Mouse (Mus musculus) lung, postnatal 0 days (tissue): ENCODE data around the gene Dnajb4. TPM values are rescaled to one million over a fixed set of nuclear protein-coding genes. Genes with fewer than 3 reads are reported as not detected.

ENCODE experiments used
- ATAC-seq: fragments of 200-750 bp; cut with Nextera tagmentation; 2 replicates; pipeline ENCODE4 v1.8.0; 2017; ENCODE audit warnings: moderate library complexity
- DNase-seq: peaks from one replicate; pipeline ENCODE4 v3.0.0-alpha.2; 2016; ENCODE audit warnings: low spot score
- H3K27ac ChIP-seq: fragments of 300-500 bp; sonication (generic); 2 replicates; pipeline ENCODE4 v1.5.1; 2014; ENCODE audit warnings: antibody characterized with exemption, mild to moderate bottlenecking, low read length, mixed read lengths
- H3K27me3 ChIP-seq: fragments of 300-500 bp; sonication (generic); replicated peaks from 2 replicates; pipeline ENCODE4 v1.6.1; 2014; ENCODE audit warnings: low read length, mixed read lengths; ENCODE audit not compliant: insufficient read depth
- H3K36me3 ChIP-seq: fragments of 300-500 bp; sonication (generic); 2 replicates; pipeline ENCODE4 v1.6.1; 2014; ENCODE audit warnings: low read length, mixed read lengths; ENCODE audit not compliant: insufficient read depth
- H3K4me1 ChIP-seq: fragments of 300-500 bp; sonication (generic); 2 replicates; pipeline ENCODE4 v1.6.1; 2014; ENCODE audit warnings: antibody characterized with exemption, low read depth, low read length, mixed read lengths; ENCODE audit not compliant: insufficient read depth
- H3K4me2 ChIP-seq: fragments of 300-500 bp; sonication (generic); replicated peaks from 2 replicates; pipeline ENCODE4 v1.6.1; 2014; ENCODE audit warnings: low read depth, mild to moderate bottlenecking, low read length, moderate library complexity, mixed read lengths
- H3K4me3 ChIP-seq: fragments of 300-500 bp; sonication (generic); 2 replicates; pipeline ENCODE4 v1.5.1; 2014; ENCODE audit warnings: low read depth, low read length
- H3K9ac ChIP-seq: fragments of 300-500 bp; sonication (generic); replicated peaks from 2 replicates; pipeline ENCODE4 v1.6.1; 2014; ENCODE audit warnings: low read depth, mild to moderate bottlenecking
- H3K9me3 ChIP-seq: fragments of 300-500 bp; sonication (generic); 2 replicates; pipeline ENCODE4 v1.6.1; 2016; ENCODE audit warnings: low read length, mixed read lengths
- CTCF ChIP-seq: IDR thresholded peaks from 2 replicates; pipeline ENCODE4 v1.5.1; 2016; ENCODE audit warnings: antibody characterized with exemption, mild to moderate bottlenecking
- EP300 ChIP-seq: IDR thresholded peaks from 2 replicates; pipeline ENCODE4 v1.6.1; 2016; ENCODE audit warnings: antibody characterized with exemption, mild to moderate bottlenecking, control low read depth
- WGBS: fragments of 180-500 bp; shearing (Covaris S2); extraction: QIAGEN DNeasy Blood & Tissue Kit; methylation state at CpG from one replicate; pipeline ENCODE4 v1.1.7; 2014; 5-methylcytosine and 5-hydroxymethylcytosine counted together
- polyA plus RNA-seq: library from polyadenylated mRNA; unstranded; fragments of >200 nt; fragmentation: Nextera tagmentation; extraction: Ambion mirVana; gene quantifications from 2 replicates; pipeline ENCODE4 v1.2.1, GENCODE M21; 2015

The Dnajb4 gene
- polyA plus RNA-seq, 1 experiment from 2014 or later, result 54.0 TPM

GRCm38 (mm10) chr3:152193635-152194097, 16.4 kb downstream of the Dnajb4 start:
- H3K9me3 ChIP-seq, result no peaks in the 10 kb centered on the region
- H3K27ac ChIP-seq, result peak overlapping the region; percentile 92
- no peaks in the 10 kb centered on the region for H3K36me3 ChIP-seq
- DNase-seq (peak; percentile 99), ATAC-seq (peak; percentile 90)
- WGBS, result 1% methylated on average over 17 of the region's 17 CpGs
- peak overlapping the region; percentile 63 for H3K4me3 ChIP-seq
- no peaks in the 10 kb centered on the region for H3K4me1 ChIP-seq
- TF ChIP-seq EP300, result peak; percentile 66; the same call in 1 of the 2 replicates
- TF ChIP-seq CTCF, result peak; percentile 36
- peak overlapping the region; percentile 74 for H3K9ac ChIP-seq
- H3K27me3 ChIP-seq, result no peaks in the 10 kb centered on the region
- peak overlapping the region; percentile 54 for H3K4me2 ChIP-seq

DNA sequence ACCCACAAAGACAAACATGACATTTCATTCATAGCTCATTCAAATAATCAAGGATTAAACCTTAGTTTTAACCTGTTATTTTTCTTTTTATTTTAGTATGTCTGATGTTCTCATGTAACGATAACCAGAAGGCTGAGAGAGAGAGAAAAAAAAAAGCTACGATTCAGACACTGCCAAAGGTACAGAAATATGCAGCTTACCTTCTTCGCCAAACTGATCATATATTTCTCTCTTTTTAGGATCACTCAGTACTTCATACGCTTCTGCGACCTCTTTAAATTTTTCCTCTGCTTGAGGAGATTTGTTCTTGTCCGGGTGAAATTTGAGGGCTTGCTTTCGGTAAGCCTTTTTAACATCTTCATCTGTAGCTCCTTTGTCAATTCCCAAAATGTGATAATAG, 16.9 kb downstream of the Dnajb4 start:
- TF ChIP-seq EP300, result no peak; the same call in 1 of the 2 replicates
- Histone ChIP-seq H3K4me3 (peak overlapping the region; percentile 63), H3K4me1 (no peaks in the 10 kb centered on the region), H3K9me3 (no peaks in the 10 kb centered on the region), H3K9ac (peak overlapping the region; percentile 74), H3K27ac (peak overlapping the region; percentile 92), H3K36me3 (no peaks in the 10 kb centered on the region), H3K27me3 (no peaks in the 10 kb centered on the region), H3K4me2 (peak overlapping the region; percentile 54)
- DNase-seq (peak; percentile 42), ATAC-seq (no peak)
- WGBS, result under 1% methylated on average over 7 of the region's 7 CpGs

- peak; percentile 31 for ATAC-seq
- TF ChIP-seq EP300, result peak; percentile 41
- no peak for TF ChIP-seq CTCF
These were observed 17.7 kb downstream of the Dnajb4 start for GRCm38 (mm10) chr3:152192238-152192931.

GRCm38 (mm10) chr3:152191791-152192237, 18.3 kb downstream of the Dnajb4 start:
- Histone ChIP-seq H3K9ac (peak overlapping the region; percentile 1; the same call in 1 of the 2 replicates), H3K4me3 (peak overlapping the region; percentile 63), H3K4me2 (peak overlapping the region; percentile 57), H3K27me3 (no peaks in the 10 kb centered on the region), H3K4me1 (no peaks in the 10 kb centered on the region), H3K36me3 (no peaks in the 10 kb centered on the region), H3K9me3 (no peaks in the 10 kb centered on the region), H3K27ac (peak overlapping the region; percentile 72)
- DNase-seq (peak; percentile 93), ATAC-seq (peak; percentile 92)
- TF ChIP-seq CTCF (0 out of 2 replicates have a peak, but pooled peaks have one; percentile 16), EP300 (peak; percentile 97)
- WGBS, result 10% methylated on average over 6 of the region's 6 CpGs

More at GRCm38 (mm10) chr3:152192238-152192931, 17.7 kb downstream of the Dnajb4 start:
- Histone ChIP-seq H3K27me3 (no peaks in the 10 kb centered on the region), H3K9ac (peak overlapping the region; percentile 1; the same call in 1 of the 2 replicates), H3K36me3 (no peaks in the 10 kb centered on the region), H3K27ac (peak overlapping the region; percentile 72), H3K4me2 (peak overlapping the region; percentile 57), H3K4me3 (peak overlapping the region; percentile 63), H3K4me1 (no peaks in the 10 kb centered on the region), H3K9me3 (no peaks in the 10 kb centered on the region)
- DNase-seq, result peak; percentile 95
- 5% methylated on average over 10 of the region's 11 CpGs for WGBS

DNA sequence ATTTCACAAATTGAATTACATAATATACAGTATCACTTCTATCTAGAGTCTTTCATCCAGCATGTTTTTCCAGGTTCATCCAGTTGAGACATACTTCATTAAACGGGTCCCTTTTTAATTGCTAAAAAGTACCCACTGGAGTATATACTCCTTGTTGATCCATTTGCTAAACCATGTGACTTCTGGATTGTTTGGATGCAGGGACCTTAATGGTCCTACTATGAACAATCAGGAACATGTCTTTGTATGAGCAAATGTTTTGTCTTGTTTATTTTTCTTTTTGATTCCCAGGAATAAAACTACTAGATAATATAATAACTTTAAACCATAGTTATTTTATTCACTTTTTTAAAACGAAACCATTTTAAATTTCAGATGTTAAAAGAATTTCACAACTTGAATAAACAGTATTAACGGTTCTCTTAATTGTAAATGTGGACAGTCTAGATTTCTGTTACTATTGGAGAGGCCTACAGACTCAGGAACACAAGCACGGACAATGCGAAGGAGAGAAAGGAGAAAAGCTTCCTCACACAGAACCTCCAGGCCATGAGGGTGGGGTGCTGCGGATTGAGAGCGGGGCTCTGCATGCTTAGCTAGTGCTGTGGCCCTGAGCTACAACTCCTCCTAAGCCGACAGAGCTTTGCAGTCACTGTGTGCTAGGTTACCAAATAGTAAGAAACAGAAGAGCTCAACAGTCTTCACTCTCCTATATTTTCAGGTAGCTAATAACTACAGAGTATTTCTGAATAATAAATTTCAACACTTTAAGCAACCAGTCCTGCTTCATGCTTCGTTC, 19.2 kb downstream of the Dnajb4 start:
- Histone ChIP-seq H3K27ac (peak overlapping the region; percentile 75), H3K27me3 (no peaks in the 10 kb centered on the region), H3K4me2 (peak overlapping the region; percentile 57), H3K9me3 (no peaks in the 10 kb centered on the region), H3K9ac (peak overlapping the region; percentile 54), H3K4me3 (peak overlapping the region; percentile 63), H3K36me3 (no peaks in the 10 kb centered on the region), H3K4me1 (no peaks in the 10 kb centered on the region; the same call in 1 of the 2 replicates)
- TF ChIP-seq EP300 (no peak), CTCF (no peak)
- ATAC-seq (no peak), DNase-seq (peak; percentile 50)
- WGBS, result 48% methylated on average over 9 of the region's 9 CpGs

DNA sequence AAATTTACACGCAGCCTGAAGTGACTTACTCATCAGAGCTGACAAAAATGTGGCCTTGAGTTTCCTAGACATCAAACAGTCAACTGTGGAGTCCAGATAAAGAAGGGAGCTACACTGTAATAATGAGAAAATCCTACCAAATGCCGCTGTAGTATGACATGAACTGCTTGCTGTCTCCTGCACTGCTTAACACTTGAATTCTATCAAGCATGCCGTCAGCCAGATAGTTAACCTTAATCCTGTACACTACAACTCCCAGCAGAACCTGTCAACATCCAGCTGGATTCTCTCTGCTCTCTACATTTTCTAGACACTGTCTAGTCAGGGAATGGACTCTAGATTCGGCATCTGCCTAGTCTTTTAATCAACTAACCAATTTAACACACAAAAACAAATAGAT, 20.8 kb downstream of the Dnajb4 start:
- peak; percentile 35 for TF ChIP-seq EP300
- TF ChIP-seq CTCF, result no peak
- Histone ChIP-seq H3K4me2 (peak overlapping the region; percentile 43), H3K36me3 (peaks cover 4% of the 10 kb centered on the region; the same call in 1 of the 2 replicates), H3K4me1 (no peaks in the 10 kb centered on the region; the same call in 1 of the 2 replicates), H3K27ac (0 out of 2 replicates have a peak overlapping the region, but pooled peaks have one; percentile 4), H3K4me3 (peak overlapping the region; percentile 12), H3K9me3 (no peaks in the 10 kb centered on the region), H3K27me3 (no peaks in the 10 kb centered on the region), H3K9ac (no peak overlapping the region; the same call in 1 of the 2 replicates)
- DNase-seq (peak; percentile 63), ATAC-seq (no peak)
- 31% methylated on average over 4 of the region's 4 CpGs for whole genome bisulfite sequencing
